Mouse (Mus musculus) hindbrain, embryonic 13.5 days (tissue): ENCODE measurements around the gene Cldn11. TPM values are rescaled to one million over a fixed set of nuclear protein-coding genes. Genes with fewer than 3 reads are reported as not detected.
"Not testable (repeated sequence)": the region's sequence is repeated elsewhere in the genome, so short reads cannot be mapped to it uniquely, and the experiment has no call there.

ENCODE experiments used
- ATAC-seq: fragments of 200-750 bp; cut with Nextera tagmentation; 2 replicates; pipeline ENCODE4 v1.8.0; 2017; ENCODE audit warnings: moderate TSS enrichment; ENCODE audit not compliant: low FRiP score
- H3K27ac ChIP-seq: fragments of 300-500 bp; sonication (generic); 2 replicates; pipeline ENCODE4 v1.5.1; 2015; ENCODE audit warnings: inconsistent platforms, mild to moderate bottlenecking, moderate library complexity
- H3K27me3 ChIP-seq: fragments of 300-500 bp; sonication (generic); 2 replicates; pipeline ENCODE4 v1.6.1; 2015; ENCODE audit warnings: mild to moderate bottlenecking, inconsistent platforms
- H3K36me3 ChIP-seq: fragments of 300-500 bp; sonication (generic); 2 replicates; pipeline ENCODE4 v1.6.1; 2015; ENCODE audit warnings: mild to moderate bottlenecking, inconsistent platforms
- H3K4me1 ChIP-seq: fragments of 300-500 bp; sonication (generic); replicated peaks from 2 replicates; pipeline ENCODE4 v1.6.1; 2015; ENCODE audit warnings: inconsistent platforms
- H3K4me2 ChIP-seq: fragments of 300-500 bp; sonication (generic); 2 replicates; pipeline ENCODE4 v1.6.1; 2015; ENCODE audit warnings: inconsistent platforms, mild to moderate bottlenecking, moderate library complexity
- H3K4me3 ChIP-seq: fragments of 300-500 bp; sonication (generic); 2 replicates; pipeline ENCODE4 v1.5.1; 2015; ENCODE audit warnings: mild to moderate bottlenecking, inconsistent platforms
- H3K9ac ChIP-seq: fragments of 300-500 bp; sonication (generic); 2 replicates; pipeline ENCODE4 v1.6.1; 2015; ENCODE audit warnings: mild to moderate bottlenecking, inconsistent platforms
- H3K9me3 ChIP-seq: fragments of 300-500 bp; sonication (generic); 2 replicates; pipeline ENCODE4 v1.6.1; 2016; ENCODE audit warnings: inconsistent platforms
- WGBS: fragments of 180-500 bp; shearing (Covaris S2); methylation state at CpG from one replicate; pipeline ENCODE4 v1.1.7; 2015; 5-methylcytosine and 5-hydroxymethylcytosine counted together
- polyA plus RNA-seq: library from polyadenylated mRNA; unstranded; fragments of >200 nt; fragmentation: Nextera tagmentation; extraction: Ambion mirVana; gene quantifications from 2 replicates; pipeline ENCODE4 v1.2.1, GENCODE M21; 2015

Gene Cldn11
- polyA plus RNA-seq, 1 experiment from 2014 or later = 53.9 TPM

DNA sequence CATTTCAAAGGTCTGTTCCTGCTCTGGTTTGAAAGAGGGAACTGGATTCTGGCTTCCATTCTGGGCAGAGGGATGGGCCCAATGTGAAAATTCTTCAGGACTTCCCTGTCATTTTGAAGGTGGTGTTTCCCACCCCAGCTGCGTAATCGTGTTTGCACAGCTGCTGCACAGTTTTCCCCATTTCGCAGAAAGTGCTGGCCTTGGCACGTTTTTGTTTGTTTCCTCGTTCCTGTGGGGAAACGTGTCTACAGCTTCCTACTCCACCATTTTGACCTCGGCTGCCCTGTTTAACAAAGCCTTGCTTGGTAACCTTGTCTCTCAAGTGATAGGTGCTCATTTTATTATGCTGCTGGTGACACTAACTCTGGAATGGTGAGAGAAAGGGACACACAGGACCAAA lies 15.0 kb upstream of the Cldn11 start:
- H3K36me3 ChIP-seq = no peaks in the 10 kb centered on the region
- no peak overlapping the region for H3K4me2 ChIP-seq
- no peak for ATAC-seq
- no peak overlapping the region for H3K4me3 ChIP-seq
- no peak overlapping the region for H3K9ac ChIP-seq
- no peak overlapping the region for H3K27ac ChIP-seq
- H3K4me1 ChIP-seq = no peaks in the 10 kb centered on the region
- no peaks in the 10 kb centered on the region for H3K9me3 ChIP-seq
- WGBS = 76% methylated on average over 7 of the region's 7 CpGs
- H3K27me3 ChIP-seq = no peaks in the 10 kb centered on the region

DNA sequence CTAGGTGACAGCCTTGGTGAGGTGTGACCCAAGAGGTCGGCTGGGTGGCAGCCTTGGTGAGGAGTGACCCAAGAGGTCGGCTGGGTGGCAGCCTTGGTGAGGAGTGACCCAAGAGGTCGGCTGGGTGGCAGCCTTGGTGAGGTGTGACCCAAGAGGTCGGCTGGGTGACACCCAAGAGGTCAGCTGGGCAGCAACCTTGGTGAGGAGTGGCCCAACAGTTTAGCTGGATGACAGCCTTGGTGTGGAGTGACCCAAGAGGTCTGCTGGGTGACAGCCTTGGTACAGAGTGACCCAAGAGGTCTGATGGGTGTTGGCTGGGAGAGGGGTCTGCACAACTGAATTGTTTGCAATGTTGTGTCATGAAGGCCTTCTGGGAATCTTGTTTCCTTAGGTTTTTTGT lies 13.1 kb upstream of the Cldn11 start:
- H3K4me3 ChIP-seq, H3K4me1 ChIP-seq, H3K27me3 ChIP-seq, H3K27ac ChIP-seq, ATAC-seq, H3K9me3 ChIP-seq, H3K4me2 ChIP-seq, H3K36me3 ChIP-seq, H3K9ac ChIP-seq: not testable (repeated sequence)
- WGBS = 88% methylated on average over 4 of the region's 4 CpGs

DNA sequence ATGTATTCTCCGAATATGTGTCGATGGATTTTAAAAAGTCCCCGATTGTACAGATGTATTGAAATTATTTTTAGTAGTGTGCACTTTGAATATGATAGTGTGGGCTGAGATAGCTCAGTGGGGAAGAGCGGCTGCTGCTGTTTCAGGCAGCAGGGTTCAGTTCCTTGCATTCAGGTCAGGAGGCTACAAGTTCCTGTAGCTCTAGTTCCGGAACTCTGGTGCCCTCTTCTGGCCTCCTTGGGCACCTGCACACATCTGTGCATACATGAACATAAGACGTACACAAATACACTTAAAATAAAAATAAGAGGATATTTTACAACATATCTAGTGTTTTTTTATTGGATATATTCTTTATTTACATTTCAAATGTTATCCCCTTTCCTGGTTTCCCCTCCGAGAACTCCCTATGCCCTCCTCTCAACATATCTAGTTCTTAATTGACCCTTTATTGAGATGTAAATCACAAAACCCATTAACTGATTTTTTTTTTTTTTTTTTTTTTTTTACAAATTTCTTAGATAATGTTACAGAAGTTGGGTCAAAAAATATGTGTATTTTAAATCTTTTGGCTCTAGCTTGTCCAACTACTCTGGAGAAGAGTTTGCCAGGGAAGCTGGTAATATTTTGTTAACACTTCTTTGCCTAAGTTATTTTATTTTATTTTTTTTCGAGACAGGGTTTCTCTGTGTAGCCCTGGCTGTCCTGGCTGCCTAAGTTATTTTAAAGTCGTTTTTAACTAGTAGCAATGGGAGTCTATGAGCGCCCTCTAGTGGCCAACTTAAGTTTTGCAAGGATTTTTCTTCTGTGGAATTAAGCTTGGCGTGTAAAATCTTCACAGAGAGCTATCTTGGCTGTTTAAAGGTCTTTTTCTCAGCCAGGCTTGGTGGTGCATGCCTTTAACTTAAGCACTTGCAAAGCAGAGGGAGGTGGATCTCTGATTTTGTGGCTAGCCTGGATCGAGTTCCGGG lies 11.0 kb upstream of the Cldn11 start:
- Histone ChIP-seq H3K4me1 (no peaks in the 10 kb centered on the region), H3K4me2 (no peak overlapping the region), H3K27me3 (no peaks in the 10 kb centered on the region), H3K9ac (no peak overlapping the region), H3K9me3 (no peaks in the 10 kb centered on the region), H3K4me3 (no peak overlapping the region), H3K36me3 (no peaks in the 10 kb centered on the region), H3K27ac (no peak overlapping the region)
- WGBS = 58% methylated on average over 13 of the region's 13 CpGs
- ATAC-seq = no peak

DNA sequence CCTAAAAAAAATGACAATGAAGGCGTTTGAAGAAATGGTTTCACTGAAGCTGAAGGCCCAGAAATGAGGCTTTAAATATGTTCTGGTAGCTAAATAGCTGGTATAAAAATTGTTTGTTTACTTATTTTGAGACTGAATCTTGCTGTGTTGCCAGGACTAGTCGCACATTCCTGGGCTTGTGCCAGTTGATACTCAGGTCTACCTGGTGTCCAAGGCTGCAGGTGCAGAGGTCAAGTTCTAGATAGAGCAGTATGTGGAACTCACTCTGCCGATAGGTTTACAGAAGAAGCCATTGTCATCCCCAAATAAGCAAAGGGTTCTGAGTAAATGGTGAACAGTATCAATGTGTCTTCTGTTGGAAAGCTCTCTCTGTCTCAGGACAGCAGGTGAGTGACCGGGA lies 8.1 kb upstream of the Cldn11 start:
- Histone ChIP-seq H3K4me3 (no peak overlapping the region), H3K27ac (no peak overlapping the region), H3K9ac (no peak overlapping the region), H3K36me3 (no peaks in the 10 kb centered on the region), H3K9me3 (no peaks in the 10 kb centered on the region), H3K4me2 (no peak overlapping the region), H3K4me1 (no peaks in the 10 kb centered on the region), H3K27me3 (no peaks in the 10 kb centered on the region)
- ATAC-seq = no peak
- WGBS = 89% methylated on average over 4 of the region's 4 CpGs

DNA sequence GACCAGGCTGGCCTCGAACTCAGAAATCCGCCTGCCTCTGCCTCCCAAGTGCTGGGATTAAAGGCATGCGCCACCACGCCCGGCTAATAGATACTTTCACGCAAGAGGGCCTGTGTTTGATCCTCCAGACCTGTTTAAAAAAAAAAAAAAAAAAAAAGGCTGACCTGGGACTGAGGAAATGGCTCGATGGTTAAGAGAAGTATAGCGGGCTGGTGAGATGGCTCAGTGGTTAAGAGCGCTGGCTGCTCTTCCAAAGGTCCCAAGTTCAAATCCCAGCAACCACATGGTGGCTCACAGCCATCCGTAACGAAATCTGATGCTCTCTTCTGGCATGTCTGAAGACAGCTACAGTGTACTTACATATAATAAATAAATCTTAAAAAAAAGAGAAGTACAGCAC lies 4.5 kb upstream of the Cldn11 start:
- not testable (repeated sequence) for H3K36me3 ChIP-seq, H3K9me3 ChIP-seq, H3K27ac ChIP-seq, H3K4me2 ChIP-seq, H3K9ac ChIP-seq, ATAC-seq, H3K4me3 ChIP-seq
- WGBS = 87% methylated on average over 11 of the region's 11 CpGs
- H3K27me3 ChIP-seq = peaks cover 28% of the 10 kb centered on the region
- peaks cover 11% of the 10 kb centered on the region for H3K4me1 ChIP-seq

DNA sequence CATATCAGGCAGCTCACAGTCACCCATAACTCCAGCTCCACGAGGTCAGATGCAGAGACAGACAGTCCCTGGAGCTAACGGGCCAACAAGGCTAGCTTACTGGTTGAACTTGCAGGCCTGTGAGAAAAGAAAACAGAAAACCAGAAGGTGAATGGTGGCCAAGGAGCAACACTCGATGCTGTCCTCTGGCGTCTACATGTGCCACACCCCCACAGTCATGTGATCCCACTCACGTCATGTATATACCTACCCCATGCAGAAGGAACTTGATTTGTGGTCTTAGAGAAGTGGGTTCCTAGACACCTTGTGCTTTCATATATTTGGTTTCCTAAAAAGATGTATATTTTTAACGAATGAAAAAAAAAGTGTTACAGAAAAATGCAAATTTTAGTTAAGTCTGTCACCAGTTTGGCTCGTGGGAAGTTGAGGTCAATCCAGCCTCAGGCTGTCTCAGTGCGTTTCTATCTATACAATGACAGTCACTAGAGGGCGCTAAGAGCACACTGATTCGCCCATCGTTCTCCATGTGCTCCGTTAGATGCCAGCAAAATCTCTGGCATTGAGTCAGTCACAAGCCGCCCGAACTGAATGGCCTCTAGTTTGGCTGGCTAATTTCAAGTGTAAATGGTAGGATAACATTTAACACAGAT lies 4.0 kb upstream of the Cldn11 start:
- Histone ChIP-seq H3K4me3 (no peak overlapping the region), H3K9me3 (no peaks in the 10 kb centered on the region), H3K9ac (no peak overlapping the region), H3K4me1 (peaks cover 11% of the 10 kb centered on the region), H3K4me2 (peak overlapping the region; percentile 29), H3K36me3 (no peaks in the 10 kb centered on the region), H3K27ac (no peak overlapping the region), H3K27me3 (peaks cover 34% of the 10 kb centered on the region)
- ATAC-seq = peak; percentile 91
- 13% methylated on average over 14 of the region's 14 CpGs for whole genome bisulfite sequencing

DNA sequence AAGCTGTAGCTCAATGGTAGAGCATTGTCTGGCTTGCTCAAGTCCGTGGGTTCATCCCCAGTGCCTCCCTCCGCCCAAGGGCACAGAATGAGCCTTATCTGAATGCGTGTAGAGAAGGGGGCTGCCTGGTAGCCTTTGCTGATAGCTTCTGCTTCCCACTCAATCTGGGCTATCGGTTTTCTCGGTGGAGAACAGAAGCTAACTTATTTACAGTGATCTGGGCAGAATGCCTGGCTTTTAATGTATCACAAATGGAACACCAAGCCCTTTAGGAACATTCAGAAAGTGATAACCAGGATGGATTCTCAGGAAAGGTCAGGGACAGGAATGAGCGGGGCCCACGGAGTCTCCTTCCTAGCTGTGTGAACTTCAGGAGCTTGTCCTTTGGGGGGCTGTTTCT lies 1.1 kb upstream of the Cldn11 start:
- Histone ChIP-seq H3K27ac (no peak overlapping the region), H3K4me2 (no peak overlapping the region), H3K27me3 (peaks cover 44% of the 10 kb centered on the region), H3K9ac (no peak overlapping the region), H3K36me3 (no peaks in the 10 kb centered on the region), H3K4me3 (no peak overlapping the region), H3K4me1 (peaks cover 11% of the 10 kb centered on the region), H3K9me3 (no peaks in the 10 kb centered on the region)
- ATAC-seq = no peak
- 86% methylated on average over 7 of the region's 7 CpGs for WGBS

DNA sequence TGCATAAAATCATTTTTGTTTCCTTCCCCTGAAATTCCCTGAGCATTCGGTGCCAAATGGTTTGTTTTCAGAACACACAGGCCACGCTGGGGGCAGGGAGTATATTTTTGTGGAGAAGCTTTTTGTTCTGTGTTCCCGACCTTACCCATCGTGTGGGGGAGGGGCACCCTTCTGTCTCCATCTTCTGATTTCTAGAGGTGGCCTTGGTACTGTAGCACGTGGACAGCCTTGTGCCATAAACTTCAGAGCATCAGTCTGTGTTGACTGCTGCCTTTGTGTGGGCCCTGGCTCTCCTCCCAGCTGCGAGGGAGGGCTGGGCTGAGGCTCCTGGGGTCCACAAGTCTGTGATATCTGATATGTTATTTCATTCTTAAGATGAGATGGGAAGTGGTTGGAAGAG lies 2.4 kb downstream of the Cldn11 start:
- no peak for ATAC-seq
- no peak overlapping the region for H3K4me3 ChIP-seq
- 57% methylated on average over 6 of the region's 6 CpGs for WGBS
- peaks cover 16% of the 10 kb centered on the region for H3K4me1 ChIP-seq
- peaks cover 44% of the 10 kb centered on the region for H3K27me3 ChIP-seq
- no peak overlapping the region for H3K9ac ChIP-seq
- H3K27ac ChIP-seq = no peak overlapping the region
- H3K36me3 ChIP-seq = no peaks in the 10 kb centered on the region
- no peaks in the 10 kb centered on the region for H3K9me3 ChIP-seq
- no peak overlapping the region for H3K4me2 ChIP-seq

DNA sequence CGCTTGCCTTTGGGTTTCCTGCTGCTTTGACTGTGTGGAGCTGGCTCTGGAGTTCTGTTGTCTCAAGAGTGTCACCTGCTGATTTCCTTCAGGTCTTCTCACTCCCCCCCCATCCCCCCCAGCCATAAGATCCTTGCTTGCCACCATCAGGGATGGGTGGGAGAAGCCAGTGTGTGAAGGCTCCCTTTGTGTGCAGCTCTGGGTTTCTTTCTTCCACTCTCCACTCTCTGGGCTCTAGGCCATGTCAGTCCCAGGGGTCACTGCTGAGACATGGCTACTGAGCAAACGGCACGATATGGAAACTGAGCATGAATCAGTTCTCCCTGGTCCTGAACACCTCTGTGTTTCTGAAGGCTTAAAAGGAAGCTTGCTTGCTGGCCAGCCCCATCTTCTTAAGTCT lies 6.4 kb downstream of the Cldn11 start:
- H3K4me3 ChIP-seq = no peak overlapping the region
- H3K9me3 ChIP-seq = no peaks in the 10 kb centered on the region
- peaks cover 7% of the 10 kb centered on the region; the same call in 1 of the 2 replicates for H3K27me3 ChIP-seq
- H3K9ac ChIP-seq = no peak overlapping the region
- 43% methylated on average over 3 of the region's 3 CpGs for WGBS
- peaks cover 5% of the 10 kb centered on the region; the same call in 1 of the 2 replicates for H3K4me1 ChIP-seq
- H3K36me3 ChIP-seq = no peaks in the 10 kb centered on the region
- ATAC-seq = no peak
- H3K4me2 ChIP-seq = no peak overlapping the region
- H3K27ac ChIP-seq = no peak overlapping the region

DNA sequence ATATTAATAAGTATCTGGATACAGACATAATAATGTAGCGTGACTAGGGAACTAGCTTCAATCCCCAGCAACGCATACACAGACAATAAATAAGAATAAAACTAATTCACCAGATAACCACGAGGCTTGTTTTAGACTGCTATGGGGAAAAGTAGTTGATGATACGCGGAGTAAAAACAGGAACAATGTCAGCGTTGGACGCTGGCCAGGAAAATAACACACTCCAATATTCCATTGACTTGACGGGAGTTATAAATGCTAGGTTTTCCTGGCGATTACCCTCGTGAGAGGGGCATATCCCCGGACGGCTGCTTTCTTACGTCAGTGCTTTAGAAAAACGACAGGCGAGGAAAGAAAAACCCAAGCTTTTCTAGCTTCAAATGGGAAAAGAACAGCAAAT lies 8.1 kb downstream of the Cldn11 start:
- Histone ChIP-seq H3K4me2 (no peak overlapping the region), H3K9me3 (no peaks in the 10 kb centered on the region), H3K4me1 (peaks cover 5% of the 10 kb centered on the region; the same call in 1 of the 2 replicates), H3K27ac (no peak overlapping the region), H3K4me3 (no peak overlapping the region), H3K36me3 (no peaks in the 10 kb centered on the region), H3K9ac (no peak overlapping the region), H3K27me3 (0 out of 2 replicates have a peak, but pooled peaks cover 3% of the 10 kb centered on the region)
- 79% methylated on average over 15 of the region's 15 CpGs for WGBS
- ATAC-seq = no peak

DNA sequence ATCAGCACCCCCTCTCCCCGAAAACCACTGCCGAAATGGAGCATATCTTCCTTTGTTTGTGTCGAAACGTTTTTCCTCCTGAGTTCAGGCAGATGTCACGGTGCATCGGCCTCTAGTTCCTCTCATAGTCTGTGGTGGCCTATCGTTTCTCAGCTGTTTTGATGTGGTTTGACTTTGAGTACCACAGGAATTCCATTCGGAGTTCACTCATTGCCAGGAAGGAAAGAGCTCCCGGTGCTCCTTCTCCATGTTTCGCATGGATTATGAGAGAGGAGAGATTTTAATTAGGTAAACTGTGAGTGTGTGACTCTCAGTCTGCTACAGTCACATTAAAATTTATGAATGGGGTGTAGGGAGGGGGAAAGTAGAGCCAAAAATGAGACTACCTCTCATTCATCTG lies 10.3 kb downstream of the Cldn11 start:
- Histone ChIP-seq H3K4me3 (no peak overlapping the region), H3K27ac (no peak overlapping the region), H3K9me3 (no peaks in the 10 kb centered on the region), H3K4me1 (peaks cover 5% of the 10 kb centered on the region; the same call in 1 of the 2 replicates), H3K4me2 (no peak overlapping the region), H3K27me3 (no peaks in the 10 kb centered on the region), H3K36me3 (no peaks in the 10 kb centered on the region), H3K9ac (no peak overlapping the region)
- WGBS = 80% methylated on average over 10 of the region's 10 CpGs
- ATAC-seq = no peak

DNA sequence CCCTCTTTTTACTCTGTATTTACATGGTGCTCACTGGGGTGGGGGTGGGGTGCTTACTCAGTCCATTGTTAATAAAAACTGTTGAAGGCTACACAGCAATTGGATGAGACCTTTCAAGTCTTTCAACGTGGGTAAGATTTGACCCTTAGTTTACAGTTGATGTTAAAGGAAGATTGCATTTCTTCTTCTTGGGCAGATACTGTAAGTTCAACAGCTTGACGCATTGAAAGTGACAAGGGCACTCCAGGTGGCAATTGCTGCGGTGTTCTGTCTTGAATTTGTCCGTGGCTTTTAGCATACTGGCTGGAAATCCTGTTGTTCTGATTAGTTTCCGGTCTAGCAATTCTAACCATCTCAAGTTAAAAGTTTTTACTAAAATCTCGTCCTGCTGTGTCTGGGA lies 11.6 kb downstream of the Cldn11 start:
- H3K9ac ChIP-seq = no peak overlapping the region
- 24% methylated on average over 6 of the region's 6 CpGs for WGBS
- no peak overlapping the region for H3K4me3 ChIP-seq
- no peak overlapping the region for H3K27ac ChIP-seq
- no peaks in the 10 kb centered on the region for H3K36me3 ChIP-seq
- H3K9me3 ChIP-seq = no peaks in the 10 kb centered on the region
- no peak overlapping the region for H3K4me2 ChIP-seq
- peaks cover 3% of the 10 kb centered on the region; the same call in 1 of the 2 replicates for H3K4me1 ChIP-seq
- ATAC-seq = no peak
- H3K27me3 ChIP-seq = no peaks in the 10 kb centered on the region
